Mouse (Mus musculus) c-Kit-negative CD71-positive TER-119-positive erythroid progenitor cells, embryonic 14.5 days (primary cell): ENCODE results near the gene Wtip.
"Not testable (repeated sequence)": the region's sequence is repeated elsewhere in the genome, so short reads cannot be mapped to it uniquely, and the experiment has no call there.

Experiments used
- DNase-seq: peaks from one replicate; pipeline ENCODE4 v3.0.0-alpha.2; 2013; ENCODE audit warnings: low read depth, low spot score

The Wtip gene

DNA sequence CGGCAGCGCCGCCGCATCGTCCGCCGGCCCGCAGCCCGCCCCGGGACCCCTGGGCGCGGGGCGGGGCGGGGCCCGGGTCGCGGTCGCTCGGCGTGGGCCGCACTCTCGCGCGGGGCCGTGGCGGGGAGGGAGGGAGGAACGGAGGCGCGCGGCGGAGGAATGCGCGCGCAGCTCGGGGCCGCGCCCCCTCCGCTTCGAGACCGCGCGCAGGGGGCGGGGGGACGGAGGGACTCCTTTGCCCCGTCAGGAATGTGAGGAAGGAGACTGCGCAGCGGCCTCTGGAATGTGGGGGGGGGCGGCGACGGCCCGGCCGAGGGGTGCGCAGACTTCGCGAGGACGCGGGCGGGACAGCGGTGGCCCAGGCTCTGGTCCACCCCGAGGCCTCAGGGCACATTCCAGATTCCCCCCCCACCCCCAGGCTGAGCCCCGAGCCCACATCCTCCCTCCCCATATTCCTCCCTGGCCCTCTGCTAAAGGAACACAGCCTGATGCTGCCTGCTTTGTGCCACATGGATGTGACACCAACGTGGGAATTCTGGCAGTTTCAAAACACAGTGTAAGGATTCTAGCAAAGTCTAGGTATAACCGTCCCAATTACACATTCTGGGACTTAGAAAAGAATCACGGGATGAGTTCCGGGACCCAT, at the start of gene Wtip:
Gene Wtip, minus strand, starts transcription at position 152 of the 646 bp plus-strand sequence.
- no peak for DNase-seq

DNA sequence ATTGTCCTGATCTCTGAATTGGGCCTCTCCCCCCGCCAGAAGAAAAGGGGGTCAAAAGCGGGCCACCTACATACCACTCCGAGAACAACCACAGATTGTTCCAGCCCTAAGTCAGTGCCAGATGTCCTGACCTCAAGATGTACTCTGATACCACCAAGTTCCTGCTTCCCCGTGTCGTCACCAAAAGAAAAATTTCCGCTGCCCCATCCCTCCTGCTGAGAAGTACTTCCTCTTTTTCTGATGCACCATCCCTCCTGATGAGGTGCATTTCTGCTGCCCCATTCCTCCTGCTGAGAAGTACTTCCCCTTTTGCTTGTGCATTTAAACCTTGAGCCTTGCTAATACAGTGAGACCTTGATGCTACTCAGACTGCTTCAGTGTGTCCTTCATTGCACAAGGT, 43.2 kb upstream of the Wtip start:
- not testable (repeated sequence) for DNase-seq

DNA sequence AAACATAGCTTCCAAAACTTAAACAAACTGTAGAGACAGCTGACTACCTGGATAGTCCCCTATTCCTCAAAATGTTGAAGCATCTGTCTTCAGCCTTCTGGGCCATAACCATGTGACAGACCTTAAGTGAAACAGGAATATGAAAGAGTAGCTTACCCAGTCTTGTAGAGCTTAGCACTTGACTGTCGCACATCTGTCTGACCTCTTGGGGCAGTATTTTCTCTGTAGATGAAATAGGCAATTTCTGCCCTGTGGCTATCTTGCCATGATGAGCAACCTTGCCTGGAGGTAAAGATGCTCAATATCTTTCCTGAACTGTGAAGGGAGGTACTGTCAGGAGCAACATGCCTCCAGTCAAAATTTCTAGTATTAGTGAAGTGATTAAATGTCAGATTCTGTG, 39.2 kb upstream of the Wtip start:
- no peak for DNase-seq

DNA sequence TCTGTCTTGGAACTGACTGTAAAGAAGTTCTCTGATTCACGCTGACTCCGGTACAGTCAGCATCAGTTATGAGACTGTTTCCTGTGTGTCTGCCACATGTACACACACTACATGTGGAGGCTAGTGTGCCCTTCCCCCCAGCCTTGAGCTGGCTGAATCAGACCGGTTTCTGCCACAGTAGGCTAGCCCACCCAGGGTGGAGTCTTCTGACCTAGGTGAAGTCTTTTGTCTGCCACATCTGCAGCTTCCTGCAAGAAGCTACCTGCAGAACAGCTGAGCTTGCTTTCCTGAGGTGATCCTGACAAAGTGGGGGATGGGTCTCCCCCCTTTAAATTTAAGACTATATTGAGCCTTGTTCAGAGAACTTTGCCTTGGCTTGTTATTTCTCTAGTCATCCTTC, 36.4 kb upstream of the Wtip start, which contains the start of gene Uba2:
Gene Uba2, minus strand, starts transcription at position 146 of the 400 bp plus-strand sequence.
- no peak for DNase-seq

DNA sequence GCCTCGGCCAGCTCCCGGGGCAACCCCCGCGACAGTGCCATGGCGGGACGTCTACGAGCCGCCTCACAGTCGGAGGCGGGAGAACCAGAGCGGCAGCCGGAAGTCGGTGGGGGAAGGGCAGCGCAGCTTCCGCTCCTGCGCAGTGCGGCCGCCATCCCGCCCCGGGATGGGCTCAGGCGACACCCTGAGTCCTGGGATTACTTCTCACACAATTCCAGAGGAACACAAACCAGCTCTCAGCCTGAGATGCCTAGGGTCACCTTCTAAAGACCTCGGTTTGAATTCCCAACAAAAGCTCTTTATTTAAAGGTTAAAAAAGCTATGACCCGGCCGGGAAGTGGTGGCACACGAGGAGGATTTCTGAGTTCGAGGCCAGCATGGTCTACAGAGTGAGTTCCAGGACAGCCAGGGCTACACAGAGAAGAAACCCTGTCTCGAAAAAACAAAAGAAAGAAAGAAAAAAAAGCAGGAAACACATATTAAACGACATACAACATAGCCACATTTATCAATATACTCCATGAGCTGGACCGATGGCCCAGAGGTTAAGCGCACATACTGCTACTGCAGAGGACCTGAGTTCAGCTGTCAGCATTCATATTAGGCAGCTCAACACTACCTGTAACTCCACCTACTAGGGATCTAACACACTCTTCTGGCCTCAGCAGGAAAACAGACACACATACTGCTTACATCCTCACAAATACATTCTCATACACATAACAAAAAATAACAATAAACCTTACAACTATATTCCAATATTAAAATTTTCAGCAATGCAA, 35.6 kb upstream of the Wtip start:
- DNase-seq: peak; percentile 81

DNA sequence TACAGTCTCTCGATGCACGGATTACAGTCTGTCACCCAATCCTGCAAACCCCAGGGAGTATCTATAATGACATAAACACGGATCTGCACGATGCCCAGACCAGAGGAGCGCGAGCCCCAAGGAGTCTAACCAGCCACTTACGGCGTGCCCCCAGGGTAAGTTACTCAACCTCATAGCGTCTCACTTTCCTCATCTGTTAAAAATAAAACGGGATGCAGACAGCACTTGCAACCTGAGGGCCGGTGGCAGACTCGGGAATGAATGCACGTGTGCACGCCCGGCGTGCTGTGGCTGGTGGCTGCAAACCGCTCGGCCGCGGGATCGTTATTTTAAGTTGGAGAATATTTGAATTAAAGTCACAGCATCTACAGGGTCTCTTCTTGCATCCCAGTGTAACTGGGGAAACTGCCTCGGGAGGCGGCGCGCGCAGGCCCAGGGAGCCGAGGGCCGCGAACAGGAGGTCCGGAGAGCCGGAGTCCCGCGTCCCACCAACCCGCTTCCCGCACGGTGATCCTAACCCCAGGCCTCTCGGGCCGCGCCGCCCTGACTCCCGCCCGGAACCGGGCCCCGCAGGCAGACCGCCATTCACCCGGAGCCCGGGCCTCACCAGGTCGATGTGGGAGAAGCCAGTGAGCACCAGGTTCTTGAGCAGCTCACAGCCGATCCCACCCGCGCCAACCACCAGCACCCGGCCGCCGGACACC, 34.9 kb upstream of the Wtip start:
- peak; percentile 25 for DNase-seq

DNA sequence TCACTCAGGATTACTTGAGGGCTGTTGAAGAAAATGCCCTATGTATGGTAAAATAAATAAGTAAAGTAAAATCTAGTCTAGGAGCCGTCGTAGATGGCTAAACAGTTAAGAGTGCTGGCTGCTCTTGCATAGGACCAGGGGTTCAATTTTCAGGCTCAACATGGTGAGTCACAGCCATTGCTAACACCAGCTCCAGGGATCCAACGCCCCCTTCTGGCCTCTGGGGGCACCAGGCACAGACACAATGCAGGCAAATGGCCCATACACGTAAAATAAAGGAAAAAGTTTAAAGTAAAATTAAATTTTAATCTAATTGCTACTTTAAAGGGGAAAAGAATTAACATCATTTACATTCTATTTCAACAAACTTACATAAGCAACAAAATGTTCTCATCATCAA, 33.8 kb upstream of the Wtip start:
- peak; percentile 47 for DNase-seq

DNA sequence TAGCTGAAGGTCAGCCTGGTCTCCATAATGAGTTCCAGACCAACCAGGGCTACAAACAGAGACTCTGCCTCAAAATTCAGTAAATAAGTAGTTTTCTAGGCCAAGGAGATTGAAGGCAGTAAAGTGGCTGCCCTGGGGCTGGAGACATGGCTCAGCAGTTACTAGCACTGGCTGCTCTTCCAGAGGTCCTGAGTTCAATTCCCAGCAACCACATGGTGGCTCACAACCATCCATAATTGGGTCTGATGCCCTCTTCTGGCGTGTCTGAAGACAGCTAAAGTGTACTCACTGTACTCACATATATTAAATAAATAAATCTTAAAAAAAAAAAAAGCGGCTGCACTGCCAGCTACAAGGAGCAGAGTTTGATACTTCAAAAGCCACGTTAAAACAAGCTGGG, 32.9 kb upstream of the Wtip start:
- DNase-seq: no peak

DNA sequence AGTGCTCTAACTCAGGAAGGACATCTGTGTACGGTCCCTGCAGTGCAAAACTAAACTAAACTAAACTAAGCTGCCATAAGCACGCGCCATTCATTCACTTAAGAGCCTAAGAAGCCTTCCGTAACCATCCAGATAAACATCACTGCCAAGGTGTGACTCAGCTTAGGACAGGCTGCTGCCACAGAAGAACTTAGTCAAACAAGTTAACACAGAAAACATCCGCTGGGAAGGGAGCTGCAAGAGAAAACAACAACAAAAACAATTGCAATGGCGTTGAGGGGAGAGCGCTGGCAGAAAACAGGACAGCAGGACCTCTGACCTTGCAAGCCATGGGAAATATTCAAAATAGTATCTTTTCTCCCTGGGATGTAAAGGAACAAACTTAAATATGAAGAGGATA, 31.6 kb upstream of the Wtip start:
- no peak for DNase-seq

DNA sequence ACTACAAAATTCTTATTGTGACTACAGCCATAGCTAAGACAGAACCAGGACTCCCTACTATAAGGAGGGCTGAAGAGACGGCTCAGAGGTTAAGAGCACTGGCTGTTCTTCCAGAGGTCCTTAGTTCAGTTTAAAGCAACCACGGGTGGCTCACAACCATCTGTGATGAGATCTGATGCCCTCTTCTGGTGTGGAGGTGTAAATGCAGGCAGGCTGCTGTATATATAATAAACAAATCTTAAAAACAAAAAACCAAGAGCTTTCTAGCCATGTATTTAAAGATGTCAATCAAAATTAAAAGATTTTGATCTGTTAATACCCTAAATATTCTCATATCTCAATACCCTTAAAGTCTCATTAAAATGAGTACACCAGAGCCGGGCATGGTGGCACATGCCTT, 26.1 kb upstream of the Wtip start:
- DNase-seq: no peak

DNA sequence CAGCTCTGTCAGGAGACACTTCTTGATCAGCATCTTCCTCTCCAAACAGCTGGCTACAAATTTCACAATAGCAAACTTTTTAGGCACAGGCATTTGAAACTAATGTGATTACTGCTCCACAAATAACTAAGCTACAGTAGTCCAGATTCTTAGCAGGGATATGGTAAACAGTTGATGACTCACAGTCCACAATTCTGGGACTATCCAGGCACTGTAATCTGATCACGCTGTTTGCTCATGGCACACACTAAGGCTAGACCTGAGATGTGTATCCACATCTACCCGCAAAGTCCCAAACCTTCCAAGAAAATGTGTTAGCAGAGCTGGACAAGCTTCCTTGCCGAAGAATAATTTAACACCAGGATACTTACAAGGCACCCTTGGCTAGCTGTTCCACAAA, 24.9 kb upstream of the Wtip start:
- DNase-seq: no peak

DNA sequence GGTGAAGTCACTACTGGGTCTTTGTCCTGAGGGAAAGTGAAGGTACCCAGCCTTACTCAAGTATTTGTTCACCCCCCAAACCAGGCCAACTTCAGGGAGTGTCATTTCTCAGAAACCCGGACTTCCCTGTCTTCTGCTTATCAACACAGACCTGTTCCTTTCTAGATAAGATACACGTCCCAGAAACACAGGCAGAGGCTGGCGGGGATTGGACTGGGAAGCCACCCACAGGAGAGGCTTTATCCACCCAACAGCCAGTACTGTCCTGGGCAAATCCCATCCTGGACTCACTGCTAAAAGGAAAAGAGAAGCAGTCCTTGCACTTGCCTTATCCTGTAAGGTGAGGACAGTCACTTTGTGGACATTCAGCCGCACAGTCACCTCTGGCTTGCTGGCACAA, 14.1 kb upstream of the Wtip start:
- peak; percentile 8 for DNase-seq

DNA sequence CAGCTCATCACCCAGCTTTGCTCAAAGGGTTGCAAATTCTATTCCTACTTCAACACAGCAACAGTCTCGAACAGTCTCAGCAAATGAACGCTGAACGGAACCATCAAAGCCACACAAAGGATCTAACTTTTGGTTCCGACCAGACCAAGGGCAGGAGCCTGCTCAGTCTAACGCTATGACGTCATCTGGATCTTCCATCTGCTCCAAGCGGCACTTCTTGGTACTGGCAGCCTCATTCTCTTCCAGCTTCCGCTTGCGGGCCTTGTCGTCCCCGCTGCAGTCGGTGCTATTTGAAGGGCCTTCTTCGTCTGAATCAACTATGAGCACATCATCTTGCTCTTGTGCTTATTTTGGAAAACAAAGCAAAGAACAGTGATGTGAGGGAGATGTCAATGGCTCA, 8.1 kb upstream of the Wtip start:
- no peak for DNase-seq

DNA sequence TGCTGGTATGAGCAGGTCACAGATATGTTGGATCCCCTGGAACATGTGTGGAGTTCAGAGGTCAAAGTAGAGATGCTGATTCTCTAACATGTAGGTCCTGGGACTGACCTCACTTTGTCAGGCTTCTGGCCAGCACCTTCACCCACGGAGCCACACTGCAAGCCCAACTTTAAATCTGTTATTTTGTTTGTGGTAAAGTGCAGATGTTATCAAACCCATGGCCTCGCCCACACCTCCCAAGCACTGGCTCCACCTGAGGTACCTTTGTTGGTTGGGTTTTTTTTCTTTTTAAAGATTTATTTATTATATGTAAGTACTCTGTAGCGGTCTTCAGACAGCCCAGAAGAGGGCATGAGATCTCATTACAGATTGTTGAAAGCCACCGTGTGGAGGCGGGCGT, 6.4 kb upstream of the Wtip start:
- DNase-seq: no peak

DNA sequence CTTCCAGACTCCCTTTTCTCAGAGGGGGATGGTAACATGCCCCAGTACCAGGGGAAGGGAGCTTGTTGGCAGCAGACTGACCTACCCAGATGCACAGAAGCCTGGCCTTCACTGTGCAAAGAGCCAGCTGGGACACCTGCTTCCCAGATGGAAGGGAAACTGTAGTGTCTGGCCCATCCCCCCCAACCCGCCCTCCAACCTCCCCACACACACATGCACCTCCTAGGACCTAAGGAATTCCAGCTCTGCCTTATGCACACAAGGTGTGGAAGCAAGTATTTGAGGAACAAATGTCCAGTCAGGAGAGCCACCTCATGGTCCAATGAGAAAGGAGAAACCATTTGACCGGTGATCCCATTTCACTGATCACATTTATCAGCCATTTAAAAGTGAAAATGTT, 1.3 kb upstream of the Wtip start:
- DNase-seq: no peak

DNA sequence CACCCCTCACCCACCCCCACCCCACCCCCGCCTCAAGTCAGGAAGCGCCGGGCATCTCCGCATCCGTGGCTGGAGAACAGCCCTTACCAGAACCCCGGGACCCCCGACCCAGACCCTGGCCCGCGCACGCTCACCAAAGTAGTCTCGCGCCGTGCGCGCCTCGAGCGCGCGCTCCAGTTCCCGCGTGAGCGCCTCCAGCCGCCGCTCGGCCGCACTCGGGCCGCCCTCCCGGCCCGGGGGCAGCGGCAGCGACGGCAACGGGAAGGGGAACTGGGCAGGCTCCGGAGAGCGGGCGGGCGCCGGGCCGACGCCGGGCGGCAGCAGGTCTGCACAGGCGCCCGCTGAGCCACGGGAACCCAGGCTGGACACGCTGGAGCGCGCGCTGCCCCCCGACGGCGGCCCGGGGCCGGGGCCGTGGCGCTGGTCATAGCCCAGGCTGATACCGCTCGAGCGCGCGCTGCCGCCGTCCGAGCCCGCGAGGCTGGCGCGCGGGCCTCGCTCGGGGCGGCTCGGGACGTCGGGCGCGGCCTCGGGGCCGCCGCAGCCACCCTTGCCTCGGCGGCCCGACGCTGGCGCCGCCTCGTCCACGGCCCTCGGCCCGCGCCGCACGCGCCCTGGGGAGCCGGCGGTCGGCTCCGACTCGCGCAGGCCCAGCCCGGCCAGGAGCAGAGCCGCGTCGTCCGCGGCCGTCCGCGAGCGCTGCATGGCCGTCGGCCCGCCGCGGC, 551 bp downstream of the Wtip start:
- DNase-seq: no peak

DNA sequence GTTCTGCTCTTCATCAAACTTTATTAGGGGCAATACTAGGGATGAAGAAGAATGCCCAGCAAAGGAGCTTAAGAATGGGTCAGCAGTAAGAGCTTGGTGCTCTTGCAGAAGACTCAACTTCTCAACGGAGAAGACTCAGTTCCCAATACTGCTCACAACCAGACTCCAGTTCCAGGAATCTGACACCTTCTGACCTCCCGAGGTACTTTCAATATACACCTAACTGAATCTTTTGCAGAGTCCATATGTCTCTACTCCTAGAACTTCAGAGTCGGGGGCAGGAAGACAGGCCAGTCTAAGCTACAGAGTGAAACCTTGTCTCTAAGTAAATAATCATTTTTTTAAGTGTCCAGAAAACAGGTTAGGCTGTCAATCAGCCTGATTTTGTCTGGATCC, 1.1 kb downstream of the Wtip start:
- no peak for DNase-seq

DNA sequence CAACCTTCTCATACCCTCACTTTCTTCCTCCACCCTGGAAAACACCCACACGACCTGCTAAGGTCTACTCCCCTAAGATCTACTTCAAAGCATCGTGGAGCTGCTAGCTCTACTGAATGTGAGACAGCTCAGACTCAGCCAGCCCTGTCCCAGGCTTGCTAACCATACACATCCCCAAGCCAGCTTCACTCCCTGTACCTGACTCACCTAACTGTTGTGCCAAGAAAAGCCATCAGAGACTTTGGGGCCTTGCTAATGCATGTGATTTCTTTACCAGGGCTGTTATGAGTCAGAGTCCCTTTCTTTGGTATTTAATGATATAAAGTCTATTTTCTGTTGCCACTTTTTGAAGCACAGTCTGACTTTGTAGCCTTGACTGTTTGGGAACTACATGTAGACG, 1.9 kb downstream of the Wtip start:
- DNase-seq: no peak

DNA sequence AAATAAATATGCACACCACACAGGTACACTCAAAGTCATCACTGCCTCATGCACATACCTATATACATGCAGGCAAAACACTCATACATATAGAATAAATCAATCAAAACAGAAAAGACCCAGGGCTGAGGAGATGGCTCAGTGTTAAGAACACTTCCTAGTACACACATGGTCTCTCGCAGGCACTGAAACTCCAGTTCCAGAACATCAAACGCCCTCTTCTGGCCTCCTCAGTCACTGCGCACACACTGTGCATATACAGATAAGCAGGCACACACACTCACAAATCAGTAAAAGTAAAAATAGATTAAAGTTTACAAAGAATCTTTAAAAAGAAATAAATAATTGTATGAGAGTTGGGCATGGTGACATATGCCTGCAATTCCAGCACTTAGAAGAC, 6.8 kb downstream of the Wtip start:
- DNase-seq: no peak

DNA sequence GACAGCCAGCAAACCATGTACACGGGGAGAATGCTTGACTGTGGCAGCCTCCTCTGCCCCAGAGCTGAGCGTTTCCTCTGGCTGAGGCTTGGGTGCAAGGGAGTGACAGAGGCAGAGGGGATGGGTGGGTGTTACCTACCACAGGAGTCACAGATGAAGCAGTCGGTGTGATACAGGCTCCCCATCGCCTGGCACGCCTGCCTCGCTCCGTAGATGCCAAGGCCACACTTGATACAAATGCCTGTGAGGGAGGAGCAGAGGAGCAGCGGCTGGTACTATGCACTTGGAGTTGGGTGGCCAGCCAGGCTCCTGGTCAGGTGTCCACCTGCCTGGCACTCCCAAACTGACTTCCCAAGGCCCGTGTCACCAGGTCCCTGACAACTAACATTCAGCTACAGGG, 7.7 kb downstream of the Wtip start:
- DNase-seq: no peak

DNA sequence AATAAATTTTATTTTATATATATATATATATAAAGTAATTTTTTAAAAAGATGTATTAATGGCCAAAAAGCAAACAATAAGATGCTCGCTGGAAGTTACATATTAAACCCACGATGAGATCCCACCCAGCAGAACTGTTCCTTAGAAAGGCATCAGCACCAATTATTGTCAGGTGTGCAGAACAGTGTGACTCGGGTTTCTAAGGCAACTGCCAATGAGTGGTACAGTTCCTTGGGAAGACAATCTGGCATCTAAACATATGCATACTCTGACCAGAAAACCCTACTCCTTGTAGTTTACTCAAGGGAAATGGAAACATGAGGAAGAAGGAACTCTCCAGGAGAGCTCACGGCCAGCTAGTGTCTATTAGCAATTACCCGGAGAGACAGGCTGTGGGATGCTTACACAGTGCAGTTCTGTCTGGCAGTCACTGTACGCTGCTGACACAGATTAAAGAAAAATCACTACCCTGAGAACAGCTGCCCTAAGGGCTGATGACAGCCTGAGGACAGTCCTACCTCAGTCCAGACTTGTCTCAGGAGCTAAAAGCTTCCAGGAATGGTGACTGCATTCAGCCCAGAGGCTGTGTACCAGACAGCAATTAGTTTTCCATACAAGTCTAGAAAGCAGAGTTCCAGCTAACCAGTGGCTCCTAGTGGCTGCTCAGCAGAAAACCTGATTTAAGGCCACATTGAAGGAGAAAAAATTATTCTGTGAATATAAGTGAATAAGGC, 9.9 kb downstream of the Wtip start:
- DNase-seq: no peak
